Mouse (Mus musculus) erythroblast, embryonic 14.5 days (primary cell): ENCODE measurements around the gene Nudt6.

Experiments
- GATA1 ChIP-seq: IDR thresholded peaks from 2 replicates; pipeline ENCODE4 v1.6.1; 2012; ENCODE audit warnings: low read length, inconsistent platforms, mixed read lengths
- TAL1 ChIP-seq: IDR thresholded peaks from 3 replicates; pipeline ENCODE4 v1.6.1; 2012; ENCODE audit warnings: low read length, inconsistent platforms, mixed read lengths

- TF ChIP-seq TAL1 = no peak
- no peak for TF ChIP-seq GATA1
Measured at GRCm38 (mm10) chr3:37439770-37440169, 19.8 kb upstream of the Nudt6 start.
